Mouse (Mus musculus): ENCODE data around the gene Pjvk. TPM values are rescaled to one million over a fixed set of nuclear protein-coding genes. Genes with fewer than 3 reads are reported as not detected.

The Pjvk gene
- total and polyA plus RNA-seq, 2 experiments from 2014 or later = 0.11 TPM; not detected in 1

GRCm38 (mm10) chr2:76695290-76695689 is 47.0 kb downstream of the Pjvk start:
- DNase-seq (ENCODE audit: low spot score) (no peak), ATAC-seq (ENCODE audit: insufficient read depth, low read depth) (no peak)
- no peak overlapping the region for H3K9ac ChIP-seq (replicated peaks; ENCODE audit: low read depth, low read length)
- H3K4me3 ChIP-seq (ENCODE audit: low read depth, low read length) = no peak overlapping the region
- TF ChIP-seq CTCF (IDR thresholded peaks at IDR 0.05; ENCODE audit: low read depth) (no peak), EP300 (IDR thresholded peaks at IDR 0.05; ENCODE audit: low read depth) (no peak)
- 51% methylated on average over 6 of the region's 6 CpGs for WGBS
- no peaks in the 10 kb centered on the region for H3K9me3 ChIP-seq (replicated peaks; ENCODE audit: control insufficient read depth, low read length)
- H3K27me3 ChIP-seq (ENCODE audit: control insufficient read depth, insufficient read depth, low read length) = no peaks in the 10 kb centered on the region
- H3K4me1 ChIP-seq (ENCODE audit: control insufficient read depth, insufficient read depth) = no peaks in the 10 kb centered on the region
- no peak overlapping the region for H3K4me2 ChIP-seq (ENCODE audit: low read depth, low read length)
- H3K36me3 ChIP-seq (replicated peaks; ENCODE audit: control insufficient read depth, insufficient read depth, low read length) = peaks cover 45% of the 10 kb centered on the region
- H3K27ac ChIP-seq (ENCODE audit: low read depth) = no peak overlapping the region

DNA sequence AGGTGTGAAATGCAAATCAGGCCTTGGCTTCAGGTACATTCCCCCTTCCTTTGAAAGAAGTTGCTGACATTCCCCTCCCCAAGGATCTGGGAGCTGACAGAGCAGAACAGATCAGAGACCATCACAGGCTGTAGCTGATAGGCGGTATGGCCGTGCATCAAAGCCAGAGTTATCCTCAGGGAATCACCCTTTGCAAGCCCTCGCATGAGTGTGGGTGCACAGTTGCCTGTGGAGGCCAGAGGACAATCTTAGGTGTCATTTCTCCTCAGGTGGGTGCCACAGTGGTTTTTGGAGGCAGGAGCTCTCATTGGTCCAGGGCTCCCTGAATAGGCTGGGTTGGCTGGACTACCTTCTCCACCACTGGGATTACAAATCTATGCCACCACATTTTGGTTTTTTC is 53.9 kb downstream of the Pjvk start:
- H3K27ac ChIP-seq (ENCODE audit: low read depth) = no peak overlapping the region
- no peak overlapping the region for H3K4me2 ChIP-seq (ENCODE audit: low read depth, low read length)
- DNase-seq (ENCODE audit: low spot score) (no peak), ATAC-seq (ENCODE audit: insufficient read depth, low read depth) (peak; percentile 60)
- H3K4me1 ChIP-seq (ENCODE audit: control insufficient read depth, insufficient read depth) = no peaks in the 10 kb centered on the region
- H3K9ac ChIP-seq (replicated peaks; ENCODE audit: low read depth, low read length) = no peak overlapping the region
- TF ChIP-seq EP300 (IDR thresholded peaks at IDR 0.05; ENCODE audit: low read depth) (no peak), CTCF (IDR thresholded peaks at IDR 0.05; ENCODE audit: low read depth) (no peak)
- 67% methylated on average over 3 of the region's 3 CpGs for WGBS
- no peaks in the 10 kb centered on the region for H3K27me3 ChIP-seq (ENCODE audit: control insufficient read depth, insufficient read depth, low read length)
- peaks cover 48% of the 10 kb centered on the region for H3K36me3 ChIP-seq (replicated peaks; ENCODE audit: control insufficient read depth, insufficient read depth, low read length)
- no peaks in the 10 kb centered on the region for H3K9me3 ChIP-seq (replicated peaks; ENCODE audit: control insufficient read depth, low read length)
- no peak overlapping the region for H3K4me3 ChIP-seq (ENCODE audit: low read depth, low read length)

- Histone ChIP-seq H3K9ac (replicated peaks; ENCODE audit: low read depth, low read length) (no peak overlapping the region), H3K27ac (ENCODE audit: low read depth) (no peak overlapping the region), H3K4me1 (ENCODE audit: control insufficient read depth, insufficient read depth) (no peaks in the 10 kb centered on the region), H3K9me3 (replicated peaks; ENCODE audit: control insufficient read depth, low read length) (no peaks in the 10 kb centered on the region), H3K36me3 (replicated peaks; ENCODE audit: control insufficient read depth, insufficient read depth, low read length) (peaks cover 54% of the 10 kb centered on the region), H3K4me3 (ENCODE audit: low read depth, low read length) (no peak overlapping the region), H3K4me2 (ENCODE audit: low read depth, low read length) (no peak overlapping the region), H3K27me3 (ENCODE audit: control insufficient read depth, insufficient read depth, low read length) (no peaks in the 10 kb centered on the region)
- ATAC-seq (ENCODE audit: insufficient read depth, low read depth) (peak; percentile 13), DNase-seq (ENCODE audit: low spot score) (no peak)
- TF ChIP-seq CTCF (IDR thresholded peaks at IDR 0.05; ENCODE audit: low read depth) (no peak), EP300 (IDR thresholded peaks at IDR 0.05; ENCODE audit: low read depth) (no peak)
- 74% methylated on average over 5 of the region's 5 CpGs for WGBS
Measured at GRCm38 (mm10) chr2:76702751-76703150, 54.5 kb downstream of the Pjvk start.

GRCm38 (mm10) chr2:76705655-76706054 is 57.4 kb downstream of the Pjvk start:
- DNase-seq (ENCODE audit: low spot score) (no peak), ATAC-seq (ENCODE audit: insufficient read depth, low read depth) (no peak)
- no peak for TF ChIP-seq EP300 (IDR thresholded peaks at IDR 0.05; ENCODE audit: low read depth)
- TF ChIP-seq CTCF (IDR thresholded peaks at IDR 0.05; ENCODE audit: low read depth) = no peak
- no peaks in the 10 kb centered on the region for H3K4me1 ChIP-seq (ENCODE audit: control insufficient read depth, insufficient read depth)
- no peak overlapping the region for H3K4me2 ChIP-seq (ENCODE audit: low read depth, low read length)
- WGBS = 81% methylated on average over 13 of the region's 13 CpGs
- H3K4me3 ChIP-seq (ENCODE audit: low read depth, low read length) = no peak overlapping the region
- H3K9ac ChIP-seq (replicated peaks; ENCODE audit: low read depth, low read length) = no peak overlapping the region
- no peaks in the 10 kb centered on the region for H3K9me3 ChIP-seq (replicated peaks; ENCODE audit: control insufficient read depth, low read length)
- no peak overlapping the region for H3K27ac ChIP-seq (ENCODE audit: low read depth)
- H3K36me3 ChIP-seq (replicated peaks; ENCODE audit: control insufficient read depth, insufficient read depth, low read length) = peaks cover 83% of the 10 kb centered on the region
- no peaks in the 10 kb centered on the region for H3K27me3 ChIP-seq (ENCODE audit: control insufficient read depth, insufficient read depth, low read length)

Other genes starting within 250 kb of the Pjvk start
- 1.6 and 3.3 TPM in 2 replicates for gene Osbpl6, start 242.0 kb upstream of the Pjvk start, total RNA-seq (2014; rRNA removed; ENCODE audit: low replicate concordance)
- gene Osbpl6, start 242.0 kb upstream of the Pjvk start, polyA plus RNA-seq (2015; fragmentation: Nextera tagmentation; extraction: Ambion mirVana) = 4.9 and 5.0 TPM in 2 replicates
- 31.8 and 32.0 TPM in 2 replicates for gene Prkra, start 461 bp upstream of the Pjvk start, total RNA-seq (2014; rRNA removed; ENCODE audit: low replicate concordance)
- gene Prkra, start 461 bp upstream of the Pjvk start, polyA plus RNA-seq (2015; fragmentation: Nextera tagmentation; extraction: Ambion mirVana) = 25.2 and 26.9 TPM in 2 replicates
- 16.9 and 36.3 TPM in 2 replicates for gene Fkbp7, start 24.6 kb downstream of the Pjvk start, total RNA-seq (2014; rRNA removed; ENCODE audit: low replicate concordance)
- 76.6 and 80.1 TPM in 2 replicates for gene Fkbp7, start 24.6 kb downstream of the Pjvk start, polyA plus RNA-seq (2015; fragmentation: Nextera tagmentation; extraction: Ambion mirVana)
- 6.4 and 10.4 TPM in 2 replicates for gene Plekha3, start 26.8 kb downstream of the Pjvk start, total RNA-seq (2014; rRNA removed; ENCODE audit: low replicate concordance)
- gene Plekha3, start 26.8 kb downstream of the Pjvk start, polyA plus RNA-seq (2015; fragmentation: Nextera tagmentation; extraction: Ambion mirVana) = 8.1 and 8.4 TPM in 2 replicates